ENCODE assay signal across 10 mouse cellular contexts in genomic region chr7:67713820-67714510, GRCm38 (mm10). TPM values are rescaled to one million over a fixed set of nuclear protein-coding genes. Genes with fewer than 3 reads are reported as not detected.
DNase-seq lines count a peak whose midpoint lies in the region; ATAC-seq lines count a peak whose summit lies in the region.
"Had no signal": no experiment of that assay in that cellular context is flagged by ENCODE, and none has a peak within 500 bp of the region (broad histone marks: within the 10 kb centered on the region; RNA-seq: fewer than 3 reads in every experiment).

No protein-coding gene starts in this region.

- H3K4me1 ChIP-seq in kidney, embryonic 16.5 days (ENCODE audit: insufficient read depth, low read length) = no peaks in the 10 kb centered on the region
- peaks cover 13% of the 10 kb centered on the region for H3K4me1 ChIP-seq in embryonic facial prominence, embryonic 14.5 days (ENCODE audit: control insufficient read depth, insufficient read depth, low read length)
- peaks cover 26% of the 10 kb centered on the region for H3K4me1 ChIP-seq in neural tube, embryonic 13.5 days (replicated peaks)

- H3K36me3 ChIP-seq in kidney, embryonic 16.5 days (ENCODE audit: insufficient read depth, low read length) = peaks cover 45% of the 10 kb centered on the region
- H3K36me3 ChIP-seq in embryonic facial prominence, embryonic 14.5 days (ENCODE audit: control insufficient read depth, insufficient read depth, low read length) = peaks cover 55% of the 10 kb centered on the region
- H3K36me3 ChIP-seq in neural tube, embryonic 13.5 days = peaks cover 23% of the 10 kb centered on the region

- intact Hi-C loops in heart, postnatal 10 days (cut with DNase I) = loop anchor here (5.0 kb wide), 1 partner anchor 42 kb away; no protein-coding TSS in a partner anchor

- no peak for ATAC-seq in kidney, embryonic 16.5 days (ENCODE audit: low FRiP score, low TSS enrichment)
- ATAC-seq in embryonic facial prominence, embryonic 14.5 days (ENCODE audit: low read depth) = peak; percentile 62; the same call in 1 of the 2 replicates
- ATAC-seq in neural tube, embryonic 13.5 days (ENCODE audit: low read depth) = peak; percentile 75

- no peak overlapping the region for H3K4me2 ChIP-seq in kidney, embryonic 16.5 days (replicated peaks; ENCODE audit: low read depth, low read length)
- H3K4me2 ChIP-seq in embryonic facial prominence, embryonic 14.5 days (ENCODE audit: low read depth, low read length) = no peak overlapping the region
- H3K4me2 ChIP-seq in neural tube, embryonic 13.5 days = peak overlapping the region; percentile 30

- peak; percentile 34 for DNase-seq in kidney, postnatal 14 days
- DNase-seq in embryonic facial prominence, embryonic 14.5 days (ENCODE audit: low spot score) = peak; percentile 89
- peak; percentile 68 to 71 for DNase-seq in heart, postnatal 10 days
- peak; percentile 15 to 57 for DNase-seq in left cerebral cortex, adult 9 months (ENCODE audit: low spot score in 2 of 2)
- no peak for DNase-seq in urinary bladder, postnatal 4 days (ENCODE audit: low spot score in 2 of 2)
- no peak for DNase-seq in adrenal gland, adult 18-20 months (ENCODE audit: low spot score in 2 of 2)

- no peak overlapping the region for H3K4me3 ChIP-seq in kidney, embryonic 16.5 days (ENCODE audit: low read length)
- no peak overlapping the region for H3K4me3 ChIP-seq in embryonic facial prominence, embryonic 14.5 days (ENCODE audit: low read depth, low read length)
- H3K4me3 ChIP-seq in neural tube, embryonic 13.5 days = no peak overlapping the region
- H3K4me3 ChIP-seq: erythroblast, embryonic 14.5 days; megakaryocyte, embryonic 14.5 days had no signal

- no peak overlapping the region for H3K27ac ChIP-seq in kidney, embryonic 16.5 days (ENCODE audit: low read length)
- peak overlapping the region; percentile 28; the same call in 1 of the 2 replicates for H3K27ac ChIP-seq in embryonic facial prominence, embryonic 14.5 days (replicated peaks; ENCODE audit: low read depth, low read length)
- H3K27ac ChIP-seq in neural tube, embryonic 13.5 days (replicated peaks) = peak overlapping the region; percentile 81

- 73% methylated on average over 19 of the region's 19 CpGs for WGBS in kidney, embryonic 16.5 days
- 43% methylated on average over 19 of the region's 19 CpGs for WGBS in embryonic facial prominence, embryonic 14.5 days
- 34% methylated on average over 19 of the region's 19 CpGs for whole genome bisulfite sequencing in neural tube, embryonic 13.5 days

- H3K27me3 ChIP-seq in kidney, embryonic 16.5 days (ENCODE audit: insufficient read depth, low read length) = no peaks in the 10 kb centered on the region
- no peaks in the 10 kb centered on the region for H3K27me3 ChIP-seq in embryonic facial prominence, embryonic 14.5 days (replicated peaks; ENCODE audit: control insufficient read depth, insufficient read depth, low read length)
- H3K27me3 ChIP-seq in neural tube, embryonic 13.5 days = no peaks in the 10 kb centered on the region
- H3K27me3 ChIP-seq: megakaryocyte, embryonic 14.5 days had no signal

- no peaks in the 10 kb centered on the region; the same call in 1 of the 2 replicates for H3K9me3 ChIP-seq in kidney, embryonic 16.5 days (ENCODE audit: low read length)
- H3K9me3 ChIP-seq in embryonic facial prominence, embryonic 14.5 days (ENCODE audit: control insufficient read depth, low read length) = peaks cover 8% of the 10 kb centered on the region
- H3K9me3 ChIP-seq in neural tube, embryonic 13.5 days = 0 out of 2 replicates have a peak, but pooled peaks cover 2% of the 10 kb centered on the region
- H3K9me3 ChIP-seq: megakaryocyte, embryonic 14.5 days had no signal

- H3K9ac ChIP-seq in kidney, embryonic 16.5 days (replicated peaks; ENCODE audit: low read length) = no peak overlapping the region
- 0 out of 2 replicates have a peak overlapping the region, but pooled peaks have one; percentile 30 for H3K9ac ChIP-seq in embryonic facial prominence, embryonic 14.5 days (ENCODE audit: low read depth, low read length)
- H3K9ac ChIP-seq in neural tube, embryonic 13.5 days = peak overlapping the region; percentile 56

RNA-seq across cellular contexts. Expression of gene Synm, which starts 45.6 kb away (rescaled TPM):
- 1.6 and 2.3 TPM in 2 replicates for polyA plus RNA-seq in kidney, embryonic 16.5 days (2015; fragmentation: Nextera tagmentation; extraction: Ambion mirVana)
- 2.2 and 2.4 TPM in 2 replicates for polyA plus RNA-seq in embryonic facial prominence, embryonic 14.5 days (2014; fragmentation: Nextera tagmentation; extraction: Ambion mirVana)
- 1 to 10 TPM; 4.8 to 5.1 TPM for total RNA-seq in heart, postnatal 10 days (2021)
- 14.5 TPM in 2 replicates for polyA plus RNA-seq in neural tube, embryonic 13.5 days (2015; fragmentation: Nextera tagmentation; extraction: Ambion mirVana)
- total RNA-seq in adrenal gland, adult 18-20 months (2021) = 10 to 100 TPM; 10.6 to 16.3 TPM

Comparison
In these comparisons a context has a peak if more than half of its experiments do, and no peak if none do; other contexts are left out.
1. DNase-seq: peak in kidney, postnatal 14 days (single experiment), embryonic facial prominence, embryonic 14.5 days (single experiment), heart, postnatal 10 days (2 of 2) and left cerebral cortex, adult 9 months (2 of 2); none in urinary bladder, postnatal 4 days (0 of 2) and adrenal gland, adult 18-20 months (0 of 2).